Mouse (Mus musculus) E14TG2a.4 (cell line): Measurements from ENCODE around the gene Cfap221.
A peak's percentile ranks its signal among the peaks of the same experiment; 100 is the strongest.

Source experiments
- H3K27me3 ChIP-seq: 2 replicates; pipeline ENCODE4 v1.6.1; 2014; ENCODE audit warnings: low read length, control low read depth; ENCODE audit not compliant: insufficient read depth
- H3K36me3 ChIP-seq: 2 replicates; pipeline ENCODE4 v1.6.1; 2014; ENCODE audit warnings: low read length, control low read depth; ENCODE audit not compliant: insufficient read depth
- H3K4me1 ChIP-seq: replicated peaks from 2 replicates; pipeline ENCODE4 v1.6.1; 2014; ENCODE audit warnings: low read depth, low read length, control low read depth
- H3K4me3 ChIP-seq: replicated peaks from 2 replicates; pipeline ENCODE4 v1.5.1; 2014; ENCODE audit warnings: mild to moderate bottlenecking, low read length
- H3K9me3 ChIP-seq: 2 replicates; pipeline ENCODE4 v1.6.1; 2014; ENCODE audit warnings: low read length, control low read depth
- CTCF ChIP-seq: conservative IDR thresholded peaks from 2 replicates; pipeline ENCODE4 v1.5.1; 2014; ENCODE audit warnings: low read length
- NANOG ChIP-seq: IDR thresholded peaks from 2 replicates; pipeline ENCODE4 v1.6.1; 2014; ENCODE audit warnings: borderline replicate concordance, low read length, mixed read lengths
- POU5F1 ChIP-seq: IDR thresholded peaks from 2 replicates; pipeline ENCODE4 v1.6.1; 2014; ENCODE audit warnings: low read length, borderline replicate concordance

The Cfap221 gene

DNA sequence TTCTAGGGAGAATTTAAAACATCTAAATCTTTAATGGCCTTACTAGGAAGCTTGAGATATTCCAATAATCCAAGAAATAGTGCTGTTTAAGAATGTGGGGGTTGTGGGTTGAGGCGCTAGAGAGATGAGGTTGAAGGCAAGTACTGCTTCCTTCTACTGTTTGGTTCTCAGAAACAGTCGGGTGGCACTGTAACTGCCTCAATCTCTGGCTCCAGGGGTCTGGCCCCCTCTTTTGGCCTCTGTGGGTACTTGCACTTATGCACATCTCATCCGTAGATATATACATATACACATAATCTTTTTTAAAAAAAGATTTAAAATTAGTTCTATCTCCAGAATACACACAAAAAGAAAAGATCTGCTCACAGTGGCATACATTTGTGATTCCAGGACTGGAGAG lies 21.9 kb upstream of the Cfap221 start:
- Histone ChIP-seq H3K4me3 (no peak overlapping the region), H3K4me1 (no peaks in the 10 kb centered on the region), H3K36me3 (no peaks in the 10 kb centered on the region), H3K9me3 (no peaks in the 10 kb centered on the region), H3K27me3 (peaks cover 2% of the 10 kb centered on the region; the same call in 1 of the 2 replicates)
- no peak for TF ChIP-seq CTCF
- no peak for TF ChIP-seq POU5F1
- no peak for TF ChIP-seq NANOG

DNA sequence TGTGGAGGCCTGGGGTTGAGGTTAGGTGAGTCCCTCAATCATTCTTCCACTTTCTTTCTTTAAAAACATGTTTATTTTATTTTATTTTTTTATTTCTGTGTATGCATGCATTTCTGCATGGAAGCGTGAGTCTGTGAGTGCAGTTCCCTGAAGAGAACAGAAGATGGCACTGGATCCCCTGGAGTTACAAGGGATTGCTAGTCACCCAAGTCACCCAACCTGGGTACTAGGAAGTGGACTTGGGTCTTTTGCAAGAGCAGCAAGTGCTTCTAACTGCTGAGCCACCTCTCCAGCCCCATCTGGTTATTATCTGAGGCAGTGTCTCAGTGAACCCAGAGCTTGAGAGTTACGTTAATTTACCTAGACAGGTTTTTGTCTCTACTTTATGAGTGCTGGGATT lies 19.2 kb upstream of the Cfap221 start:
- no peak overlapping the region for H3K4me3 ChIP-seq
- TF ChIP-seq CTCF (peak; percentile 64), POU5F1 (no peak)

DNA sequence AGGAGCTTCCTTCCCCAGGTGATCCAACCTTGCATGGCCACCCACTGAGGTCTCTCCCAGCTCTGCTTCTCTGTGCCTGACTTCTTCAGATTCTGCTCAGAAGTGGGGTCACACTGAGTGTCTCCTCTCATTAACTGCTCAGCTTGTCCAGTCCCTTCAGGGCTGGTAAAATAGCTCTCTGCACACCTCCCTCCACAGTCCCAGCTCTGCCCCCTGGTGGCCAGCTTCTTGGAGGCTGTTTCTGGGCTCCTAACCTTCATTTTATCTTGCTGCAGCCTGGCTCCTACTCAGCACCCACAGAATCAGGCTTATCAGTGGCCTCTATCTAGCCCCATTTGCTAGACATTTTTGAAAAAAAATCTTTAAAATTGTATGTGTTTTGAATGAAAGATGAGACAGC lies 16.1 kb upstream of the Cfap221 start:
- H3K4me3 ChIP-seq: no peak overlapping the region
- peaks cover 42% of the 10 kb centered on the region for H3K27me3 ChIP-seq

More for the DNA sequence above, 19.2 kb upstream of the Cfap221 start:
- Histone ChIP-seq H3K9me3 (no peaks in the 10 kb centered on the region), H3K4me1 (no peaks in the 10 kb centered on the region), H3K27me3 (peaks cover 14% of the 10 kb centered on the region), H3K36me3 (no peaks in the 10 kb centered on the region)

DNA sequence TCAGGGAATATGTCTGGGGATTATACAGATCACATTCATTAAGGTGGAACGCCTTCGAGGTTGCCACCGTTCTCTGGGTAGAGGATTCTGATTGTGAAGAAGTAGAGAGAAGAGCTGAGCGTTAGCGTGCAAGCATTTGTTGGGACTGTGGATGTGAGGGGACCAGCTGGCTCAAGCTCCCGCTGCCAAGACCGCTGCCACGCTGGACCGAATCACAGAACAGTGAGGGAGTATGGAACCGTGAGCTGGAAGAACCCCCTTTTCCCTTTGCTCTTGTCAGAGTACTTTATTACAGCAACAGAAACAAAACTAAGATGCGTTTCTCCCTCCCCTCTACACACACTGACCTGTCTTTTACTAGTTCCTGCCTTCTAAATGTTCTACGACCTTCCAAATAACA lies 15.6 kb upstream of the Cfap221 start:
- H3K4me1 ChIP-seq: peaks cover 9% of the 10 kb centered on the region
- H3K27me3 ChIP-seq: peaks cover 47% of the 10 kb centered on the region
- no peak for TF ChIP-seq NANOG
- no peak for TF ChIP-seq CTCF
- no peak for TF ChIP-seq POU5F1
- no peaks in the 10 kb centered on the region for H3K9me3 ChIP-seq
- no peaks in the 10 kb centered on the region for H3K36me3 ChIP-seq
- no peak overlapping the region for H3K4me3 ChIP-seq

More for the DNA sequence above, 16.1 kb upstream of the Cfap221 start:
- no peaks in the 10 kb centered on the region for H3K36me3 ChIP-seq
- no peaks in the 10 kb centered on the region for H3K9me3 ChIP-seq
- H3K4me1 ChIP-seq: peaks cover 4% of the 10 kb centered on the region
- TF ChIP-seq NANOG (no peak), CTCF (peak; percentile 79), POU5F1 (no peak)

DNA sequence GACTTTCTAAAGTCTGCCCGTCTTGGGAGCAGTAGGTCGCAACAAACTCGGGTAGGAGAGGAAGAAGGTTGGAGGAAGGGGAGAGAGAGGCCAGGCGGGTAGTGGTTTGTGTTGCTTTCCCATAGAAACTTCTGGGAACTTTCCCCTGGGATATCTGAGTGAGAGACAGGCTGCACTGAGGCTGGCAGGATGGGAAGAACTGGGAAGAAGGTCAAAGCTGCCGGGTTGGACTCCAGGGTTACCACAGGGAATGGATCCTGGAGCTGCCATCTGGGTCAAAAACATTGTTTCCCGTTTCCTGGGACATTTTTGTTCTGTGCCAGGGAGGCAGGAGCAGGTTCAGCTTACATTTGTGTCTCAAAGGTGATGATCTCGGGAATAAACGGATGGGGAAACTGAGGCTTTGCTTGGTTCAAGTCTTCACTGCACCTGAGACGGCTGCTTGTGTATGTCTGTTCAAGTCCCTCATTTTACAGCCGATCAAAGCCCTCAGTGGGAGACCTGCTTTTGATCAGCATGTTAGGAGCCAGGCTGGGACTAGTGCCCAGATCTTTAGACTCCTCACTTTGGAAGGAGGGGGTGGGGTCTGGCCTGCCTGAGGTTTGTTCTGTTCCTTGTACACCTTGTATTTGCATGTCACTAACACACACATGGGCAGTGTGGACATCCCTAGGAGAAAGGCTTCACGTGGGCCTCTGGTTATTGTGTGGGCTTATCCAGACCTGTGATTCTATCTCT lies 11.0 kb upstream of the Cfap221 start:
- Histone ChIP-seq H3K27me3 (peaks cover 91% of the 10 kb centered on the region), H3K4me3 (peak overlapping the region; percentile 72), H3K4me1 (peaks cover 41% of the 10 kb centered on the region), H3K36me3 (no peaks in the 10 kb centered on the region), H3K9me3 (peaks cover 5% of the 10 kb centered on the region; the same call in 1 of the 2 replicates)
- TF ChIP-seq POU5F1: no peak
- no peak for TF ChIP-seq CTCF
- TF ChIP-seq NANOG: no peak

DNA sequence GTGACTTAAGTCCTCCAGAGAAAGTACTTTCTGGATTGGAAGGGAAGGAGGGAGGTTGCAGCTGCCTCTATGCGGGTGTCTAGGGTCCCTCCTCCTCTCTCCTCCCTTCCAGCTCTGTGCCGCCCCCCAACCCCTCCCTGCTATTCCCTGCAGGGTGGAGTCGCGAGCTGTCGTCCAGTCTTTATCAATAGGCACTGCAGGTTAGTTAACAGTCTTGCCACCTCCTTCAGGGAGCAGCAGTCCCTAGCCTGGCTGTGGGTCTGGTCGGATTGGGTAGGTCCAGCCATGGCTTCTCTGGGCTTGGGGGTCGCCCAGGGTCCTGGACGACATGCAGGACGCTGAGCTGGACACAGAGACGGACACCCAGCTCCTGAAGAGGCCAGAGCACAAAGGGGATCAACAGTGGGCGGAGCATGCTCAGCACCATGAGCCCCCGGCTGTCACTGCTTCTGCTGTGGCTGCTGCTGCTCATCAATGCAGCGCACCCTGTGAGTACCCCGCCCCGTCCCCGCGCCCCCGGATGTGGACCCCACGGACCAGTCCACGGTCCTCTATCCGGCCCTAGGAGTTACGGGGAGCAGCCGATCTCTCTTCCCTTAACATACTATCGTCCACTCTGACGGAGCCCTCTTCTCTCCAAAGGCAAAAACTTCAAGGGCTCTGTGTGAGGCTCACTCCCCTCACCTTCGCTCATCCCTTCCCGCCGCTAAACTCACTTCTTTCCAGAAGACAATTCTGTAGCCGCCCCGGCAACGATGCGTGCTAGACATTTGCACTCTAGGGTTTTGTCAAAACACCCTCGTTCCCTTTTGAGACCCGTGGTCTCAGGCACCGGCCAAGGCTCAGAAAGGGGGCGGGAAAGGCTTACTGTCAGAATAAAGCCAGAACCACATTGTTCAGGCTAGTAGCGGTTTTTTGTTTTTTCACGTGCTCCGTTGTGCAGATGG lies 10.1 kb upstream of the Cfap221 start, which contains the start of gene Sctr:
Gene Sctr (plus strand): TSS at position 51 of the 947 bp plus-strand sequence.
- no peaks in the 10 kb centered on the region for H3K36me3 ChIP-seq
- peak within 1 kb of the TSS; percentile 72 for H3K4me3 ChIP-seq
- H3K9me3 ChIP-seq: peaks cover 5% of the 10 kb centered on the region; the same call in 1 of the 2 replicates
- peaks cover 50% of the 10 kb centered on the region for H3K4me1 ChIP-seq
- no peak for TF ChIP-seq POU5F1
- no peak for TF ChIP-seq CTCF
- TF ChIP-seq NANOG: no peak
- H3K27me3 ChIP-seq: peaks cover 88% of the 10 kb centered on the region

DNA sequence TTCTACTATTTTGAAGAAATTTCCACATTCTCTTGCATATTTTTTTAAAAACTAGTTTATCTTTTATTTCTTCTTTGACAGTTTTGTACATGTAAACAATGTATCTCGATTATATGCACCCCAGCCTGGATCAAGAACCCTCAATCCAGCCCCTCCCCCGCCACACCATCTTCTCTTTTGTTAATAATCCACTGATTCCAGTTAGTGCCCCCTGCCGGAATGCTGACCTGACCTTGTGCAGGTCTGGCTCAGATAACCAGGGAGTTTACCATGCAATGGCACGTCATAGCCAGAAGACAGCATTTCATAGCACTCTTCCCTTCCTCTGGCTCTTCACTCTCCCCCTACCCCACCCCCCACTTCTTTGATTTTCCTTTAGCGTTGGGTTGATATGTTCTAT lies 610 bp upstream of the Cfap221 start:
- H3K4me3 ChIP-seq: peak overlapping the region; percentile 80; the same call in 1 of the 2 replicates
- peaks cover 21% of the 10 kb centered on the region for H3K4me1 ChIP-seq
- H3K9me3 ChIP-seq: no peaks in the 10 kb centered on the region
- TF ChIP-seq CTCF (no peak; the same call in 1 of the 2 replicates), POU5F1 (no peak), NANOG (no peak)
- peaks cover 59% of the 10 kb centered on the region for H3K27me3 ChIP-seq
- H3K36me3 ChIP-seq: no peaks in the 10 kb centered on the region

DNA sequence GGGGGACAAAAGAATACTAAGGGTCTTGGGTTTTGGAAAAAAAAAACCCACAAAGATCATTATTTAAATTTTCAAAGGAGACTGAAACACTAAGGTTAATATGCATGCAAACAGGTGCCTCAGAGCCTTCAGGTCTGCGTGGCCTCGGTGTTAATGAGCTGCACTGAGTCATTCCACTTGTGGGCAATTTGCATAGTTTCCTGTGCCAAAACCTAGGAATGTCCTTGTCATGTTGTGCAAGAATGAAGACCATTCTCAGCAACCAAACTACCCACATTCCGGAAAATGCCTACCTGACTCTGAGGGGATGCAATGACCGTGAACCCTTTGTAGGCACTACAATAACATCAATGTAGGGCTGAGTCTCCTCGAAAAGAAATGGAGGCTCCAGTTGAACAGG lies 10.5 kb downstream of the Cfap221 start:
- Histone ChIP-seq H3K4me3 (no peak overlapping the region), H3K36me3 (no peaks in the 10 kb centered on the region), H3K27me3 (0 out of 2 replicates have a peak, but pooled peaks cover 7% of the 10 kb centered on the region), H3K9me3 (no peaks in the 10 kb centered on the region), H3K4me1 (peaks cover 5% of the 10 kb centered on the region)
- TF ChIP-seq NANOG (no peak), CTCF (no peak), POU5F1 (no peak)
